Mouse (Mus musculus) mesoderm, embryonic 11.5 days (tissue): ENCODE measurements around the gene Oaz2.
A peak's percentile ranks its signal among the peaks of the same experiment; 100 is the strongest.
"Not testable (repeated sequence)": the region's sequence is repeated elsewhere in the genome, so short reads cannot be mapped to it uniquely, and the experiment has no call there.

Experiments used
- DNase-seq: peaks from one replicate; pipeline ENCODE4 v3.0.0-alpha.2; 2012; ENCODE audit warnings: low read depth, low spot score

Oaz2 gene

GRCm38 (mm10) chr9:65651957-65652356 is 15.8 kb upstream of the Oaz2 start:
- DNase-seq: not testable (repeated sequence)

GRCm38 (mm10) chr9:65653741-65654140 is 14.1 kb upstream of the Oaz2 start:
- no peak for DNase-seq

GRCm38 (mm10) chr9:65654700-65655237 is 13.0 kb upstream of the Oaz2 start:
- DNase-seq: no peak

- DNase-seq: no peak
These were observed 12.3 kb upstream of the Oaz2 start for GRCm38 (mm10) chr9:65655540-65655939.

- no peak for DNase-seq
These were observed 10.6 kb upstream of the Oaz2 start for GRCm38 (mm10) chr9:65657218-65657617.

- no peak for DNase-seq
These were observed 6.8 kb upstream of the Oaz2 start for GRCm38 (mm10) chr9:65661029-65661428.

- no peak for DNase-seq
These were observed 6.3 kb upstream of the Oaz2 start for GRCm38 (mm10) chr9:65661493-65661892.

- no peak for DNase-seq
These were observed 3.6 kb upstream of the Oaz2 start for GRCm38 (mm10) chr9:65664163-65664562.

GRCm38 (mm10) chr9:65666042-65666441 is 1.8 kb upstream of the Oaz2 start:
- DNase-seq: peak; percentile 64

- no peak for DNase-seq
These were observed 3.7 kb downstream of the Oaz2 start for GRCm38 (mm10) chr9:65671431-65671931.

- DNase-seq: no peak
These were observed 5.2 kb downstream of the Oaz2 start for GRCm38 (mm10) chr9:65672996-65673395.

- DNase-seq: no peak
These were observed 7.9 kb downstream of the Oaz2 start for GRCm38 (mm10) chr9:65675461-65676357.

- peak; percentile 97 for DNase-seq
These were observed 8.7 kb downstream of the Oaz2 start for GRCm38 (mm10) chr9:65676358-65677118.

- DNase-seq: no peak
These were observed 9.3 kb downstream of the Oaz2 start for GRCm38 (mm10) chr9:65677119-65677462.

- DNase-seq: peak; percentile 47
These were observed 11.5 kb downstream of the Oaz2 start for GRCm38 (mm10) chr9:65679181-65679761.

- DNase-seq: no peak
These were observed 13.3 kb downstream of the Oaz2 start for GRCm38 (mm10) chr9:65680938-65681633.

GRCm38 (mm10) chr9:65681634-65681940 is 13.8 kb downstream of the Oaz2 start:
- DNase-seq: no peak

GRCm38 (mm10) chr9:65682183-65682582 is 14.4 kb downstream of the Oaz2 start:
- no peak for DNase-seq

GRCm38 (mm10) chr9:65682994-65683393 is 15.2 kb downstream of the Oaz2 start:
- DNase-seq: no peak

- DNase-seq: no peak
These were observed 16.9 kb downstream of the Oaz2 start for GRCm38 (mm10) chr9:65684704-65685103.

GRCm38 (mm10) chr9:65689869-65690268 is 22.1 kb downstream of the Oaz2 start:
- DNase-seq: not testable (repeated sequence)
